Mouse (Mus musculus) embryonic facial prominence, embryonic 10.5 days (tissue): ENCODE measurements around the gene Rab3d. TPM values are rescaled to one million over a fixed set of nuclear protein-coding genes. Genes with fewer than 3 reads are reported as not detected.

Experiments
- polyA plus RNA-seq: library from polyadenylated mRNA; unstranded; fragments of >200 nt; fragmentation: Nextera tagmentation; extraction: Ambion mirVana; gene quantifications from 2 replicates; pipeline ENCODE4 v1.2.1, GENCODE M21; 2016

Gene Rab3d
- polyA plus RNA-seq, 1 experiment from 2014 or later = 6.9 TPM

Other genes starting within 250 kb of the Rab3d start
- 51.6 and 55.9 TPM in 2 replicates for gene Ldlr, start 194.7 kb downstream of the Rab3d start, polyA plus RNA-seq
- gene Spc24, start 157.9 kb downstream of the Rab3d start, polyA plus RNA-seq = 187 TPM in 2 replicates
- gene Kank2, start 119.4 kb downstream of the Rab3d start, polyA plus RNA-seq = 15.3 and 17.8 TPM in 2 replicates
- 0.48 and 0.52 TPM in 2 replicates for gene Angptl8, start 82.7 kb downstream of the Rab3d start, polyA plus RNA-seq
- 27.2 and 28.0 TPM in 2 replicates for gene Dock6, start 65.6 kb downstream of the Rab3d start, polyA plus RNA-seq
- gene Ccdc159, start 9.3 kb upstream of the Rab3d start, polyA plus RNA-seq = 3.3 and 3.5 TPM in 2 replicates
- gene Tmem205, start 9.4 kb upstream of the Rab3d start, polyA plus RNA-seq = 31.1 and 33.1 TPM in 2 replicates
- 9.5 and 9.6 TPM in 2 replicates for gene Plppr2, start 18.8 kb upstream of the Rab3d start, polyA plus RNA-seq
- 7.1 and 8.0 TPM in 2 replicates for gene Swsap1, start 37.6 kb upstream of the Rab3d start, polyA plus RNA-seq
- gene Epor, start 45.3 kb upstream of the Rab3d start, polyA plus RNA-seq = 7.9 and 8.6 TPM in 2 replicates
- gene Rgl3, start 71.3 kb upstream of the Rab3d start, polyA plus RNA-seq = 4.0 and 5.6 TPM in 2 replicates
- gene Ccdc151, start 84.4 kb upstream of the Rab3d start, polyA plus RNA-seq = 3.8 and 4.0 TPM in 2 replicates
- gene Prkcsh, start 84.6 kb upstream of the Rab3d start, polyA plus RNA-seq = 107 and 115 TPM in 2 replicates
- 8.2 and 10.1 TPM in 2 replicates for gene Elavl3, start 133.8 kb upstream of the Rab3d start, polyA plus RNA-seq
- gene Gm49318, start 153.1 kb upstream of the Rab3d start, polyA plus RNA-seq = not detected in 2 replicates
- gene Zfp653, start 153.2 kb upstream of the Rab3d start, polyA plus RNA-seq = 9.1 and 10.2 TPM in 2 replicates
- 38.6 and 41.7 TPM in 2 replicates for gene Ecsit, start 167.2 kb upstream of the Rab3d start, polyA plus RNA-seq
- gene Cnn1, start 181.0 kb upstream of the Rab3d start, polyA plus RNA-seq = 1.3 and 3.1 TPM in 2 replicates
- gene Elof1, start 199.0 kb upstream of the Rab3d start, polyA plus RNA-seq = 241 and 245 TPM in 2 replicates
- gene Acp5, start 217.5 kb upstream of the Rab3d start, polyA plus RNA-seq = 16.6 and 17.5 TPM in 2 replicates
- gene Pigyl, start 238.7 kb upstream of the Rab3d start, polyA plus RNA-seq = 45.1 and 48.2 TPM in 2 replicates